Mouse (Mus musculus): ENCODE measurements around the gene Gm9913.

Gene Gm9913

GRCm38 (mm10) chr2:125548806-125549578 lies 44.1 kb downstream of the Gm9913 start:
- no peak for DNase-seq (ENCODE audit: low read depth, low spot score)

- DNase-seq (ENCODE audit: low read depth, low spot score), result no peak
These were observed 50.9 kb downstream of the Gm9913 start for GRCm38 (mm10) chr2:125555830-125556229.

Measured in WW6 (cell line).